Mouse (Mus musculus) midbrain, embryonic 11.5 days (tissue): ENCODE results near the gene Foxl1. TPM values are rescaled to one million over a fixed set of nuclear protein-coding genes. Genes with fewer than 3 reads are reported as not detected.

Source experiments
- ATAC-seq: fragments of 200-750 bp; cut with Nextera tagmentation; 2 replicates; pipeline ENCODE4 v1.8.0; 2017; ENCODE audit warnings: moderate TSS enrichment, moderate library complexity; ENCODE audit not compliant: low FRiP score
- DNase-seq: peaks from one replicate; pipeline ENCODE4 v3.0.0; 2015; ENCODE audit warnings: low spot score; ENCODE audit errors: missing footprints
- H3K27ac ChIP-seq: fragments of 300-500 bp; sonication (generic); 2 replicates; pipeline ENCODE4 v1.5.1; 2014; ENCODE audit warnings: low read depth, low read length
- H3K27me3 ChIP-seq: fragments of 300-500 bp; sonication (generic); 2 replicates; pipeline ENCODE4 v1.6.1; 2014; ENCODE audit warnings: mild to moderate bottlenecking, low read length, moderate library complexity, mixed read lengths; ENCODE audit not compliant: control insufficient read depth, insufficient read depth
- H3K36me3 ChIP-seq: fragments of 300-500 bp; sonication (generic); 2 replicates; pipeline ENCODE4 v1.6.1; 2014; ENCODE audit warnings: mild to moderate bottlenecking, low read length, moderate library complexity, mixed read lengths; ENCODE audit not compliant: control insufficient read depth, insufficient read depth
- H3K4me1 ChIP-seq: fragments of 300-500 bp; sonication (generic); 2 replicates; pipeline ENCODE4 v1.6.1; 2014; ENCODE audit warnings: low read length; ENCODE audit not compliant: control insufficient read depth, insufficient read depth
- H3K4me2 ChIP-seq: fragments of 300-500 bp; sonication (generic); 2 replicates; pipeline ENCODE4 v1.6.1; 2014; ENCODE audit warnings: mild to moderate bottlenecking, moderate library complexity
- H3K4me3 ChIP-seq: fragments of 300-500 bp; sonication (generic); 2 replicates; pipeline ENCODE4 v1.5.1; 2014; ENCODE audit warnings: low read depth, low read length
- H3K9ac ChIP-seq: fragments of 300-500 bp; sonication (generic); 2 replicates; pipeline ENCODE4 v1.6.1; 2014; ENCODE audit warnings: low read length
- H3K9me3 ChIP-seq: fragments of 300-500 bp; sonication (generic); 2 replicates; pipeline ENCODE4 v1.6.1; 2016; ENCODE audit warnings: low read length; ENCODE audit not compliant: control insufficient read depth
- WGBS: fragments of 180-500 bp; shearing (Covaris S2); extraction: QIAGEN DNeasy Blood & Tissue Kit; methylation state at CpG from one replicate; pipeline ENCODE4 v1.1.7; 2014; 5-methylcytosine and 5-hydroxymethylcytosine counted together
- polyA plus RNA-seq: library from polyadenylated mRNA; unstranded; fragments of >200 nt; fragmentation: Nextera tagmentation; extraction: Ambion mirVana; gene quantifications from 2 replicates; pipeline ENCODE4 v1.2.1, GENCODE M21; 2014

The Foxl1 gene
- polyA plus RNA-seq, 1 experiment from 2014 or later, result 0.79 TPM

DNA sequence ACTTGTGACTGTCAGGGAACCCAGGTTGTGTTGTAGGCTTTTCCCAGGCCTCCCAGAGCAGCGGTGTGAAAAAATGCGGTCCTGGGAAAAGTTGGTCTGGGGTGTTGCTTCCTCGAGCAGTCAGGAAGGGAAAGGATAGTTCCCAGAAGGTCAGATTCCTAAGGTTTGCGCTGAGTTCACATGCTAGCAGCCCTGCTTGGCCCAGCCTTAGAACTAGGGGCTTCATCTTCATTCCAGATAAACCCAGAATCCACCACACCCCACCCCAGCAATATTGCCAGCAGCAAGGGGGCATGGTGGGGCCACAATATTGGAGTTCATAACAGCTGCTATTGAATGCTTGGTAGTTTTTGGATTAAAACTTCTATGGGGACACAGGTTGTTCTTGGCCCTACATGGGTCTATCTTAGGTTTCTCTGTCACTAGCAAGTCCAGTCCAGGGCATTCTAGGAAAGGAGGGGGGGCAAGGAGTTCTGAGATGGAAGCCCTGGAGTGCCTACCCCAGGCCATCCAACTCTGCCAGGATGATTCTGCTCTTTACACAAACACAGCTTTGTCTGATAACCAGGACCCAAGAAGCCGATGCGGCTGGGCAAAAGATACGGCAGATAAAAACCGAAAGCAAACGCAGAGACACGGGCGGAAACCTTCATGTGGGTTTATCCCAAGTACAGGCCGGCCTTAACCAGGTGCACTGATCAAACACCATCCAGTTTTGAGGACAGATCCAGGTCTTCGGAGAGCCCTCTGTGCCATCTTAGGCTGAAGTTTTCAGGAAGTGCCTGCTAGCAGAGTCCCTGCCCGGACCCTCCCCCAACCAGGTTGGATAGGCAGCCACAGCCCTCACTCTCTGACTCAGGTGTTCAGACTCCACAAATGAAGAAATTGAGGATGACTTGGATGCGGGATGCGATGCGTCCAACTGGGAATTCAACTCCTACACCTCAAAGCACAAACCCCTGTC, 7.0 kb upstream of the Foxl1 start:
- Histone ChIP-seq H3K9me3 (peaks cover 3% of the 10 kb centered on the region), H3K27ac (no peak overlapping the region), H3K4me1 (peaks cover 12% of the 10 kb centered on the region), H3K27me3 (peaks cover 98% of the 10 kb centered on the region), H3K36me3 (no peaks in the 10 kb centered on the region), H3K4me3 (no peak overlapping the region), H3K4me2 (no peak overlapping the region), H3K9ac (no peak overlapping the region)
- peak; percentile 88 for DNase-seq
- WGBS, result 6% methylated on average over 17 of the region's 17 CpGs
- no peak for ATAC-seq

DNA sequence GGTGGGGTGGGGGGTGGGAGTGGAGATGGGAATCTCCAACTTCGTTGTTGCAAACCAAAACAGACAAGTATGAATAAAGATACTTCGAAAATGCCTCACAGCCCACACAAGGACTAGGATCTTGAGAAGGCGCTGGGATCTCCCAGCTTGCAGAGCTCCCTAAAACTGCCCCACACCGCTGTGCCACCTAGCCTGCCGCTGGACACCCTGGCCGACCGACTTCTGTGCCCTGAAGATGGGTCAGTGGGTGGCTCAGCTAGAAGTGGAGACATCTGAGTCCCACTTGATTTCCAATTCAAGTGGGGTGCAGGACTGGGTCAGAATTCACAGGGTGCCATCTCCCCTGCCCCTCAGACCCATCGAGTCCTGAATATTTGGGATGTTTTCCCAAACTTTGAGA, 6.0 kb upstream of the Foxl1 start:
- ATAC-seq, result no peak
- Histone ChIP-seq H3K9ac (no peak overlapping the region), H3K4me1 (peaks cover 5% of the 10 kb centered on the region), H3K36me3 (no peaks in the 10 kb centered on the region), H3K27ac (no peak overlapping the region), H3K4me2 (no peak overlapping the region), H3K4me3 (no peak overlapping the region), H3K27me3 (peaks cover 99% of the 10 kb centered on the region), H3K9me3 (peaks cover 3% of the 10 kb centered on the region)
- peak; percentile 85 for DNase-seq
- WGBS, result 7% methylated on average over 8 of the region's 8 CpGs

DNA sequence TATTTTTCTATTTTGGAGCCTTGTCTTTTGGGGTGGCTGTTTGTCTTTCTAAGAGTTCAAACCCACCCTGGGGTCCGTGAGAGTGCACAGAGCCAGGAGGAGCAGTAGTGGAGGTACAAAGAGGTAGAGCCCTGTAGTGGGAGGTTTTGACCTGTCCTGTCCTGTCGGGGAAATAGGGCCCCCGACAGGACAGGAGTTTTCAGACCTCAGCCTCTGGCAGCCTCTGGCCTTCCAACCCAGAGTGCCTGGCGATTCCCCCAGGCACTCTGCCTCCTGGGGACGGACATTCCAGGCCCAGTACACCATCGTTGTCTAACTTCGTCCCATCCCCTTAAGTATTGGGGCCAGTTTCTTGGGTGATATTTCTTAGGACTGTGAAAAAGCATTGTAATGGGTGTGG, 5.4 kb upstream of the Foxl1 start:
- Histone ChIP-seq H3K4me3 (no peak overlapping the region), H3K27ac (no peak overlapping the region), H3K9ac (no peak overlapping the region), H3K4me2 (no peak overlapping the region), H3K27me3 (peaks cover 99% of the 10 kb centered on the region), H3K36me3 (no peaks in the 10 kb centered on the region), H3K9me3 (peaks cover 3% of the 10 kb centered on the region), H3K4me1 (peaks cover 1% of the 10 kb centered on the region)
- ATAC-seq, result no peak
- WGBS, result 8% methylated on average over 7 of the region's 7 CpGs
- peak; percentile 85 for DNase-seq

DNA sequence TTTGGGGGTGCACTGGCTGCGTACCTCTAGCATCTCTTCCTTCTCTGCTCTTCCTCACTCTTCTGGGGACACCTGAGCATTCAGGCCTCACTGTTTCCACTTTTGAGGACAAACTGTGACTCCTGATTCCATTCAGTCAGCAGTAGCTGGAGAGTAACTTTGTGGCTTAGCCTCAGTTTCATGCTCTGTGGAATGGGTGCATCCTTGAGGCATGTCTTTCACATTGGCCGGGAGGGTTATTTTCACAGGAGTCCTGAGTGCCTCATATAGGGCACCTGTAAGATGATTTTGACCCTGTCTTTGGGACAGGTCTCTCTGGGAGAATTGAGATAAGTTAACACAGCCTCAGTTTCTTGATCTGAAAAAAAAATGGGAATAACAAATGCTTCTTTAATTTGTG, 4.6 kb upstream of the Foxl1 start:
- Histone ChIP-seq H3K27ac (no peak overlapping the region), H3K4me1 (peaks cover 4% of the 10 kb centered on the region), H3K9ac (no peak overlapping the region), H3K27me3 (peaks cover 99% of the 10 kb centered on the region), H3K4me2 (no peak overlapping the region), H3K36me3 (no peaks in the 10 kb centered on the region), H3K4me3 (no peak overlapping the region), H3K9me3 (peaks cover 3% of the 10 kb centered on the region)
- WGBS, result 36% methylated on average over 2 of the region's 2 CpGs
- DNase-seq (peak; percentile 90), ATAC-seq (no peak)

DNA sequence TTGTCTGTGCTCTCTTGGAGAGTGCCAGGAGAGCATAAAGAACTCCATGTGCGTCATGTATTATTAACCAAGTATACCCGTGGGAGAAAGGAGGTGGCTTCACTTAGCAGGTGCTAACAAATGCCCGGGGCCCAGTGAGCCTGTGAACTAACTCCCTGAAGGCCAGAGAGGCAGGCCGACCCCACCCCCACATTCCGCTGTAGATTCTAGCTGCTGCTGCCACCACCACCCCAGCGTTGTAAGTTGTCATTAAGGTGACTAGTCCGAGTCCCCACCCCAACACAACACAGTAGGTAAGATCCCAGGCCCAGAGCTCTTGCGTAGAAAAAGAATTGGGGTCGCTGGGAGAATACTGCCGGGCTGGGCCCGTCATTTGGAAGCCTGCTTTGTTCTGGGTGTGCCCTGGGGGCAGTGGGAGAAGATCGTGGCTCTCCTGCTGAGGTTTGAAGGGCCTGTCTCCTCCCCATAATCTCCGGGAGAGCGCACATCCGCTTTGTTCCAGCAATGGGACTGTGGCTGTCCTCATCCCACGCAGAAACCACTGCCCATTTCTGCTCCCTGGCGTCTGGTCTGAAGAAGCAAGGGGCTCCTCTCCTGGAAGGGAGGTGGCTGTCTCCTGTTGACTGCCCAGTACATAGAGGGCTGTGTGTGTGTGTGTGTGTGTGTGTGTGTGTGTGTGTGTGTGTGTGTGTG, 3.0 kb upstream of the Foxl1 start:
- Histone ChIP-seq H3K4me1 (peaks cover 10% of the 10 kb centered on the region), H3K4me2 (no peak overlapping the region), H3K4me3 (no peak overlapping the region), H3K9me3 (peaks cover 3% of the 10 kb centered on the region), H3K27ac (no peak overlapping the region), H3K9ac (no peak overlapping the region), H3K27me3 (peaks cover 99% of the 10 kb centered on the region), H3K36me3 (no peaks in the 10 kb centered on the region)
- DNase-seq, result peak; percentile 90
- WGBS, result 4% methylated on average over 17 of the region's 17 CpGs
- peak; percentile 23; the same call in 1 of the 2 replicates for ATAC-seq

DNA sequence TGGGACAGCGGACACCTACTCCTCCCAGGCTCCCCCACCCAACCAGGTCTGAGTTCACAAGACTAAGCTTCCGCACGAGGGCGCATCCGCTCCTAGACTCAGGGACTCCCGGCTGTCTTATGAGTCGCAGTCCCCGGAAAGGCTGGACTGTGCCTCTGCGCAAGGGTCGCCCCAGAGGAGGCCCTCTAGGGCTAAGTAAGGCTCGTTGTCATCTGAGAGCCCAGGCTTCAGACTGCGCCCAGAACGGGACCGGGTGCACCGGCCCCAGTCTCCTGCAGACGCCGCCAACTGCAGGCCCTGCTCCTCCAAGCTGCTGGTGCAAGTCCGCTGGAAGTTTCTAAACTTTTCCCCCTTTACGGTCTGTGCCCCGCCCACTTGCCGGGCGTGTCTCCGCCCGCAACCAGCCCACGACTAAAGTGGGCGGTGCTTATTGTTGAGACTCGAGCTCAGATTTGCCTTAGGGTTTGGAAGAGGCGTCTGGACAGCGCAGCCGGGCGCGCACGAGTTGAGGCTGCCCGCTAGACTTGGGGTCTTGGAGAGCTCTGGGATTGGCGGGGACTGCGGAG, 2.3 kb upstream of the Foxl1 start:
- DNase-seq, result peak; percentile 96
- peak; percentile 58 for ATAC-seq
- H3K4me1 ChIP-seq, result peaks cover 10% of the 10 kb centered on the region
- H3K36me3 ChIP-seq, result no peaks in the 10 kb centered on the region
- peaks cover 99% of the 10 kb centered on the region for H3K27me3 ChIP-seq
- no peak overlapping the region for H3K9ac ChIP-seq
- H3K4me2 ChIP-seq, result peak overlapping the region; percentile 43
- WGBS, result under 1% methylated on average over 35 of the region's 36 CpGs
- H3K27ac ChIP-seq, result no peak overlapping the region
- peak overlapping the region; percentile 18 for H3K4me3 ChIP-seq
- H3K9me3 ChIP-seq, result peaks cover 3% of the 10 kb centered on the region

DNA sequence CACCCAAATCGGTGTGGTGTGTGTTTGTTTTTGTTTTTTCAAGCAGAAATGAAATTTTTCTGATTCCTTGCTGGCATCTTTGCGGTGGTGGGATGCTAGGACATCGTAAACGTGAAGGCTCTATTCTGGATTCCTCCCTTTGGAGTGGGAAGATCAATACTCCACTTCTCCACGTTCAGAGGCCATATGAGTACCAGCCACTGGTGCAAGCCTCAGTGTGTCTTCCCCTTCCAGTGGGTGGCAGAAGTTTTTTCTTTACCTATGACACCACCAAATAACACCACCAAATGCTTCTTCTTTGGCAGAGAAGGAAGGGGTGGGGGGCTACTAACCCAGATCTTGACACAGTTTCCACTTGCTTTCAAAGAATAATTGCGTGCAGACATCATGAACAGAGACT, 1.5 kb upstream of the Foxl1 start:
- H3K4me2 ChIP-seq, result no peak overlapping the region; the same call in 1 of the 2 replicates
- DNase-seq (peak; percentile 90), ATAC-seq (no peak)
- peaks cover 10% of the 10 kb centered on the region for H3K4me1 ChIP-seq
- no peaks in the 10 kb centered on the region for H3K36me3 ChIP-seq
- peaks cover 99% of the 10 kb centered on the region for H3K27me3 ChIP-seq
- H3K9ac ChIP-seq, result no peak overlapping the region
- WGBS, result 4% methylated on average over 6 of the region's 6 CpGs
- H3K27ac ChIP-seq, result no peak overlapping the region
- peaks cover 3% of the 10 kb centered on the region for H3K9me3 ChIP-seq
- no peak overlapping the region for H3K4me3 ChIP-seq

DNA sequence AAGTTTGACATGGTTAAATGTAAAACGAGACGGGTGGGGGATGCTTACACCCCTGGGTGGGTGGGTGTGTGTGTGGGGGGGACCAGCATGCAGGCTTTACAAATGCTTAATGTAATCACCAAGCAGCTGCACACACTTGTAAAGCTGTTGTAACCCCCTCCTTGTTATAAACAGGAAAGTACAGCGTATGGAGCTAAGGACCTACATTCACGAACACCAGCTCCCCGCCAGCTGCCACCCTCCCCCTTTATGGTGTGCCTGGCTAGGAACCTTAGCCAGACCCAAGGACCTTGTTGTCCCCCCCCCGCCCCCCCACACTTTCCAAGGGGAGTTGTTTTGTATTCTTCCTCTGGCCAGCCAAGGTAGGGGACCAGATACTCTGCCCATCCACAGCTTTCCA, 1.0 kb upstream of the Foxl1 start:
- Histone ChIP-seq H3K4me2 (no peak overlapping the region), H3K9me3 (peaks cover 3% of the 10 kb centered on the region)
- WGBS, result 4% methylated on average over 6 of the region's 6 CpGs

DNA sequence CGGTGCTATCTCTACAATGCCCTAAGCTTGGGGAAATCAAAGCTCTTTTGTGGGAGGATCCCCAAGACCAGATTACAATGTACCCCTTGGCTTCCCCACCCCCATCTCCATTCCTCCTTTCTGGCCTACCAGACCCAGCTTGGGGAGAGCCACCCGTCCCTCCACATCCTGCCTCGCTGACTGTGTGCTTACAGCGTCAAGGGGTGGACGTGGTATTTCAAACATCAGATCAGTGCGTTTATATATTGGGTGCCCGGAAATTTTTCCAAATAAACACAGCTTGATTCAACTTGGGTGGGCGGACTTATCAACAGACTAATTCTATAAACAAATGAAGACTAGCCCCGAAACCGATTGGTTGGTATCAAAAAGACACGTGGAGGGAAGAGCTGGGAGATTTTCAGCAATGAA, 444 bp upstream of the Foxl1 start:
- Histone ChIP-seq H3K4me2 (no peak overlapping the region), H3K4me3 (no peak overlapping the region), H3K4me1 (peaks cover 10% of the 10 kb centered on the region), H3K27me3 (peaks cover 93% of the 10 kb centered on the region), H3K9ac (no peak overlapping the region), H3K9me3 (peaks cover 3% of the 10 kb centered on the region), H3K36me3 (no peaks in the 10 kb centered on the region), H3K27ac (no peak overlapping the region)
- 2% methylated on average over 11 of the region's 11 CpGs for WGBS
- peak; percentile 93 for DNase-seq
- no peak for ATAC-seq

More for the DNA sequence above, 1.0 kb upstream of the Foxl1 start:
- no peak overlapping the region for H3K27ac ChIP-seq
- no peak for ATAC-seq
- no peak overlapping the region for H3K9ac ChIP-seq
- H3K4me1 ChIP-seq, result peaks cover 10% of the 10 kb centered on the region
- no peaks in the 10 kb centered on the region for H3K36me3 ChIP-seq
- H3K27me3 ChIP-seq, result peaks cover 94% of the 10 kb centered on the region
- H3K4me3 ChIP-seq, result no peak overlapping the region
- no peak for DNase-seq
